Mouse (Mus musculus): ENCODE measurements around the gene Slc25a42. TPM values are rescaled to one million over a fixed set of nuclear protein-coding genes. Genes with fewer than 3 reads are reported as not detected.
A peak's percentile ranks its signal among the peaks of the same experiment; 100 is the strongest.
"Not testable (repeated sequence)": the region's sequence is repeated elsewhere in the genome, so short reads cannot be mapped to it uniquely, and the experiment has no call there.

The Slc25a42 gene
- total and polyA plus RNA-seq, 2 experiments from 2014 or later, result 8.3 to 17.1 TPM

DNA sequence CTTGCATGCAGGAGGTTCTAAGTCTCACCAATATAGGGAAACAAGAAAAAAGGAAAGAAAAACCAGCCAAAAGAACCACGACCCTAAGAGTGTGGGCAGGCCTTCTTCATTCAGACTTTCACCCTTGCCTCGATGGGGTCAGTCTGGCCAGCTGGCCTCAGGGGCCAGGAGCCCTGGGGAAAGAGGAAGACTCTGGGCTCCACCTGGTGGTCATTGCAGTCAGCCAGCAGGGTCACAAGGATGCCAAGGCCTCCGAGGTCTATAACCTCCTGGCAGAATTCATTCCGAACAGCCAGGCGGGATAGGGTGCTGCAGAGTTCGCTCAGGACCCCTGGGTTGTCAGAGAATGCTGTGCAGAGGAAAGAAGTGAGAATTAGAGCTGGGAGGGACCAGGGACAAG, 11.2 kb upstream of the Slc25a42 start:
- DNase-seq (ENCODE audit: low spot score) (peak; percentile 48), ATAC-seq (no peak)
- H3K27me3 ChIP-seq (ENCODE audit: insufficient read depth, low read length), result no peaks in the 10 kb centered on the region
- WGBS, result 47% methylated on average over 6 of the region's 6 CpGs
- H3K36me3 ChIP-seq (ENCODE audit: insufficient read depth, low read length), result peaks cover 42% of the 10 kb centered on the region
- no peaks in the 10 kb centered on the region for H3K4me1 ChIP-seq (ENCODE audit: insufficient read depth, low read length)
- H3K4me2 ChIP-seq (ENCODE audit: low read depth, low read length), result no peak overlapping the region
- no peaks in the 10 kb centered on the region for H3K9me3 ChIP-seq (ENCODE audit: low read length)
- no peak overlapping the region for H3K27ac ChIP-seq
- no peak overlapping the region for H3K4me3 ChIP-seq (ENCODE audit: low read length)
- H3K9ac ChIP-seq (replicated peaks; ENCODE audit: low read length), result no peak overlapping the region
- TF ChIP-seq CTCF (IDR thresholded peaks at IDR 0.05; ENCODE audit: low read depth), result peak; percentile 70

DNA sequence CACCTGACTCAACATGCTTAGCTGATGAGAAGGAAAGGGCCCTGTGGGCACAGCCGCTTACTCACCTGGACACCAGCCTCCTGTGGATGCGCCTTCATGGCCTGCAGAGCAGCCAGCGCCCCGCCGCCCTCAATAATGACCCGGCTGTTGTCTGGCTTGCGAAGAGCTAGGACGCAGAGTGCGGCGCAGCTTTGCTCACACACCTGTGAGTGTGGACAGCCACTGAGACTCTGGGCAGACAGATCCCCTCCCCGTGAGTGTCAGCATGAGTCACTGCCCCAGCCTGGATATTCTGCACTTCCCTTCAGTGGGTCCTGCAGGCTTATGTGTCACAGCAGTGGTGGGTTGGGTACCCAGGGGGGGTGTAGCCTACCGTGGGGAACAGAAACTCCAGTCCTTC, 9.9 kb upstream of the Slc25a42 start:
- no peak overlapping the region for H3K27ac ChIP-seq
- ATAC-seq, result no peak
- no peaks in the 10 kb centered on the region for H3K27me3 ChIP-seq (ENCODE audit: insufficient read depth, low read length)
- no peak overlapping the region for H3K4me2 ChIP-seq (ENCODE audit: low read depth, low read length)
- no peak for DNase-seq (ENCODE audit: low spot score)
- no peak overlapping the region for H3K9ac ChIP-seq (replicated peaks; ENCODE audit: low read length)
- peaks cover 42% of the 10 kb centered on the region for H3K36me3 ChIP-seq (ENCODE audit: insufficient read depth, low read length)
- no peaks in the 10 kb centered on the region for H3K9me3 ChIP-seq (ENCODE audit: low read length)
- no peak overlapping the region for H3K4me3 ChIP-seq (ENCODE audit: low read length)
- TF ChIP-seq CTCF (IDR thresholded peaks at IDR 0.05; ENCODE audit: low read depth), result no peak
- WGBS, result 94% methylated on average over 12 of the region's 12 CpGs
- H3K4me1 ChIP-seq (ENCODE audit: insufficient read depth, low read length), result no peaks in the 10 kb centered on the region

DNA sequence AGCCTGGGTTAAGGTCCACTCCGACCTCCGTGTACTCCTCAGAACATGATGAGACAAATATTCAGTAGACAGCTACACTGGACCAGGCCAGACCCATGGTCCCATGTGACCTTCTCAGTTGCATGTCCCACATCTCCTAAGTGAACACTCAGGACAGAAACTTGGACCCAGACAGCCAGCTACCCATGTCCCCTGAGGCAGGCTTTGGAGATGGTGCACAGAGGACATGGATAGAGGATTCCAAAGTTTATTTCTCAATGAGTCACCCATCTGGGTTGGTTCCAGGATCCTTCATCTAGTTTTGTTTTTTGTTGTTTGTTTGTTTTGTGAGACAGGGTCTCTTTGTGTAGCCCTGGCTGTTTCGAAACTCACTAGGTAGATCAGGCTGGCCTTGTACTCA, 8.8 kb upstream of the Slc25a42 start:
- no peak for DNase-seq (ENCODE audit: low spot score)
- no peak for TF ChIP-seq CTCF (IDR thresholded peaks at IDR 0.05; ENCODE audit: low read depth)
- H3K4me2 ChIP-seq (ENCODE audit: low read depth, low read length), result no peak overlapping the region
- H3K4me3 ChIP-seq (ENCODE audit: low read length), result no peak overlapping the region
- H3K27me3 ChIP-seq (ENCODE audit: insufficient read depth, low read length), result no peaks in the 10 kb centered on the region
- no peak for ATAC-seq
- no peaks in the 10 kb centered on the region for H3K4me1 ChIP-seq (ENCODE audit: insufficient read depth, low read length)
- WGBS, result 84% methylated on average over 3 of the region's 3 CpGs
- H3K9ac ChIP-seq (replicated peaks; ENCODE audit: low read length), result no peak overlapping the region
- no peak overlapping the region for H3K27ac ChIP-seq
- peaks cover 42% of the 10 kb centered on the region for H3K36me3 ChIP-seq (ENCODE audit: insufficient read depth, low read length)
- no peaks in the 10 kb centered on the region for H3K9me3 ChIP-seq (ENCODE audit: low read length)

DNA sequence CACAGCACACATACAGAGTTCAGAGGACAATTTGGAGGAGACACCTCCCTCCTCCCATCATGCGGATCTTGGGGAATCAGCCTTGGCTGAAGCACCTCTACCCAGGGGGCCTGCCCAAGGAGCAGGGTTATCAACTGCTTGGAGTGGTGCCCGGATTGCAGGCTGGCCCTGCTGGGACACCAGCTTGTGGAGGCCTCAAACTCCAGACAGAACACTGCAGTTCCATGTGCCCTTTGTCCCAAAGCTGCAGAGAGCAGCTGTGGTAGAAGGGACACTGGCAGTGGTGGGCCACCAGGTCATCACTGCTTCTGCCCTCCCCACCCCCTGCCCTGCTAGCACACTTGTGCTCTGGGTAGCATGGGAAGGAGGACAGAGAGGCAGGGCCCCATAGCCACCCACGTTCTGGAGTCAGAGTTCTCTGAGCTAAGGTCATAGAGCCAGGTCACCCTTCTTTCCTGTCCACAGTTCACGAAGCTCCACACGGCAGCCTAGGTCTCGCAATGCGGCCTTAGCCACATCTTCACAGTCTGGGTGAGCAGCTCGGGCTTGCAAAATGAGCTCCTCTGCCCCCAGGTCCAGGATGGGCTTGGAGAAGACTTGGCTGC, 8.2 kb upstream of the Slc25a42 start:
- Histone ChIP-seq H3K9ac (replicated peaks; ENCODE audit: low read length) (no peak overlapping the region), H3K4me1 (ENCODE audit: insufficient read depth, low read length) (no peaks in the 10 kb centered on the region), H3K9me3 (ENCODE audit: low read length) (no peaks in the 10 kb centered on the region), H3K4me3 (ENCODE audit: low read length) (no peak overlapping the region), H3K36me3 (ENCODE audit: insufficient read depth, low read length) (peaks cover 37% of the 10 kb centered on the region), H3K27me3 (ENCODE audit: insufficient read depth, low read length) (no peaks in the 10 kb centered on the region), H3K27ac (no peak overlapping the region), H3K4me2 (ENCODE audit: low read depth, low read length) (no peak overlapping the region)
- ATAC-seq (no peak), DNase-seq (ENCODE audit: low spot score) (no peak)
- TF ChIP-seq CTCF (IDR thresholded peaks at IDR 0.05; ENCODE audit: low read depth), result no peak
- WGBS, result 66% methylated on average over 8 of the region's 8 CpGs

DNA sequence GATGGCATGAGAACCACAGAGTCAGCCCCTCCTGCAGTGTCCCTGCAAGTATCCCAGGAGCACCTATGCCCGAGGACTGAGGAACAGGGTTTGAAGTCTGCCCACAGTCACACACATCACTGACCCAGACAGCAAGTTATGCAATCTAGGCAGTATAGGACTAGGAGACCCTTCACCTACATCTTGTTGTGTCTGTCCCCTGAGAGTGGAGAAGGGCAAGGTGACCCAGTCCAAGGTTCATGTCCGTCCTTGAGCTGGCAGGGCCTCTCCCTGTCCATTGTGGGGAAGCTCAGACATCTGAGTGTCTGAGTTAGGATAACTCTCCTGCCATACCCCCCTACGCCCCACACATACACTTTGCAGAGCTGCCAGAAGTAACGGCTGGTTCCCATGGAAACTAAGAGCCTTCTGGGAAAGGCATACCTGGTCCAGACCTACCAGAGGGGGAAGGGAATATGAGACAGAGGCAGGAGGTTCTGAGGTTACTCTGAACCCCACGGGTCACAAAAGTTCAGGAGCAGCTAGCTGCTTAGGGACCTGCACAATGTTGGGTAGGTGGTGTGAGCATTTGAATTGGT, 7.1 kb upstream of the Slc25a42 start:
- Histone ChIP-seq H3K4me1 (ENCODE audit: insufficient read depth, low read length) (no peaks in the 10 kb centered on the region), H3K4me3 (ENCODE audit: low read length) (no peak overlapping the region), H3K27ac (no peak overlapping the region), H3K9me3 (ENCODE audit: low read length) (no peaks in the 10 kb centered on the region), H3K4me2 (ENCODE audit: low read depth, low read length) (no peak overlapping the region), H3K27me3 (ENCODE audit: insufficient read depth, low read length) (no peaks in the 10 kb centered on the region), H3K9ac (replicated peaks; ENCODE audit: low read length) (no peak overlapping the region), H3K36me3 (ENCODE audit: insufficient read depth, low read length) (peaks cover 27% of the 10 kb centered on the region)
- DNase-seq (ENCODE audit: low spot score), result peak; percentile 34
- no peak for TF ChIP-seq CTCF (IDR thresholded peaks at IDR 0.05; ENCODE audit: low read depth)
- 51% methylated on average over 5 of the region's 5 CpGs for WGBS
- ATAC-seq, result no peak

DNA sequence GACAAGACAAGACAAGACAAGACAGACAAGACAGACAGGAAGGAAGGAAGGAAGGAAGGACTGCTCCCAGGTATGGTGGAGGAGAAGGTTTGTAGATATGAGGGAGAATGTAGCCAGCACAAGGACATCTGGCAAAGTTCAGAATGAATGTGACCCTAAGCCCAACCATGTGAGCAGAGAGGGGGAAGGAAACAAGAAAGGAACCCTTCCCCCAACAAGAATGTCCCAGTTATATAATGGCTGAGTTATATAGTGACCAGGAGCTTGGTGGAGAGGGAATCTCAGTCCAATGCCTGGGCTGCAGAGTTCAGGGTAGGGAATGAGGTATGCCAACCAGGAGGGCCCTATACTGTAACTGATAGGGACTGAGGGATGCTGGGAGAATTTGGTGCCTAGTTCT, 5.3 kb upstream of the Slc25a42 start:
- Histone ChIP-seq H3K4me2 (ENCODE audit: low read depth, low read length) (no peak overlapping the region), H3K27me3 (ENCODE audit: insufficient read depth, low read length) (no peaks in the 10 kb centered on the region), H3K36me3 (ENCODE audit: insufficient read depth, low read length) (peaks cover 13% of the 10 kb centered on the region), H3K4me1 (ENCODE audit: insufficient read depth, low read length) (no peaks in the 10 kb centered on the region), H3K9me3 (ENCODE audit: low read length) (no peaks in the 10 kb centered on the region), H3K9ac (replicated peaks; ENCODE audit: low read length) (no peak overlapping the region), H3K27ac (0 out of 2 replicates have a peak overlapping the region, but pooled peaks have one; percentile 42), H3K4me3 (ENCODE audit: low read length) (no peak overlapping the region)
- TF ChIP-seq CTCF (IDR thresholded peaks at IDR 0.05; ENCODE audit: low read depth), result no peak
- no peak for DNase-seq (ENCODE audit: low spot score)
- no peak for ATAC-seq

DNA sequence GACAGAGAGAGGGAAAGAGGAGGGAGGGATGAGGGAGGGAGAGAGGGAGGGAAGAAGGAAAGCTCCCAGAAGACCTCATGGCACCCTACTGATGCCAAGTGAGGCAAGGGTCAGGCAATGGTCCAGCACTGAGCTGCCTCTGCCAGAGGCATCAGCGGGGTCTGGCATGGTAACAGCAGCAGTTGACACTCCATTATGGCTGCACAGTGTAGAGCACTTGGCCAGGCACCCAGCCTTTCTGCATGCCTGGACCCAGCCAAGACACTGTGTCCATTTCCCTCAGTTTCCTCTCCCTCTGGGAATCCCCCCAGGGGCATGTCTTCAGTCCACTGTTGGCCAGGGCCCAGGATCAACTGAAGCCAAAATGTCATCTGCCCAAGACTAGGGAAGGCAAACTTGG, 4.5 kb upstream of the Slc25a42 start:
- peak; percentile 51 for ATAC-seq
- H3K36me3 ChIP-seq (ENCODE audit: insufficient read depth, low read length), result peaks cover 5% of the 10 kb centered on the region; the same call in 1 of the 2 replicates
- H3K9ac ChIP-seq (replicated peaks; ENCODE audit: low read length), result no peak overlapping the region
- H3K27ac ChIP-seq, result peak overlapping the region; percentile 42; the same call in 1 of the 2 replicates
- WGBS, result 38% methylated on average over 1 of the region's 1 CpGs
- no peak for TF ChIP-seq CTCF (IDR thresholded peaks at IDR 0.05; ENCODE audit: low read depth)
- H3K4me1 ChIP-seq (ENCODE audit: insufficient read depth, low read length), result no peaks in the 10 kb centered on the region
- H3K9me3 ChIP-seq (ENCODE audit: low read length), result no peaks in the 10 kb centered on the region
- H3K4me2 ChIP-seq (ENCODE audit: low read depth, low read length), result no peak overlapping the region
- H3K4me3 ChIP-seq (ENCODE audit: low read length), result no peak overlapping the region
- DNase-seq (ENCODE audit: low spot score), result peak; percentile 86
- H3K27me3 ChIP-seq (ENCODE audit: insufficient read depth, low read length), result no peaks in the 10 kb centered on the region

DNA sequence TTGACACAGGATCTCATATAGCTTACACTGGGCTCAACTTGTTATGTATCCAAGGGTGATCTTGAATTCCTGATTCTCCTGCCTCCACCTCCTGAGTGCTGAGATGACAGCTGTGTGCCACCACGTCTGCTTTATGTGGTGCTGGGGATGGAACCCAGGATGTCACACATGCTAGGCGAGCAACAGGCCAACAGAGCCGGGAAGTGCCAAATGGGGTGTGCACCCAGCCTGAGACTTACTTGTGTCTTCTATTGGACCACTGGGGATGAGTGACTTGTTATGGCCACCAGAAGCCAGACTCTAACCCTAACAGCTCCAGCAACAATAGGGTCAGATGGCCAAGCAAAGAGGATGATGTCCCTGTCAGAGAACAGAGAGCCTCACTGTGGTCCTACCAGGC, 4.1 kb upstream of the Slc25a42 start:
- not testable (repeated sequence) for H3K9me3 ChIP-seq (ENCODE audit: low read length); H3K4me1 ChIP-seq (ENCODE audit: insufficient read depth, low read length); H3K27me3 ChIP-seq (ENCODE audit: insufficient read depth, low read length); ATAC-seq; H3K4me2 ChIP-seq (ENCODE audit: low read depth, low read length); H3K36me3 ChIP-seq (ENCODE audit: insufficient read depth, low read length); H3K4me3 ChIP-seq (ENCODE audit: low read length); DNase-seq (ENCODE audit: low spot score); H3K9ac ChIP-seq (replicated peaks; ENCODE audit: low read length)
- 59% methylated on average over 3 of the region's 3 CpGs for WGBS
- H3K27ac ChIP-seq, result peak overlapping the region; percentile 43; the same call in 1 of the 2 replicates
